Mouse (Mus musculus) testis, adult 2 months (tissue): ENCODE measurements around the gene Ubxn6.

ENCODE experiments used
- CTCF ChIP-seq: fragments of 200-500 bp; IDR thresholded peaks from 2 replicates; pipeline ENCODE4 v1.5.1; 2012; ENCODE audit warnings: low read depth, mild to moderate bottlenecking, inconsistent platforms, low read length, moderate library complexity; ENCODE audit not compliant: control insufficient read depth, insufficient read depth, insufficient replicate concordance
- POLR2A ChIP-seq: fragments of 200-500 bp; IDR thresholded peaks from 2 replicates; pipeline ENCODE4 v1.6.1; 2012; ENCODE audit warnings: low read depth, mild to moderate bottlenecking, inconsistent platforms, low read length, moderate library complexity; ENCODE audit not compliant: control insufficient read depth

GRCm38 (mm10) chr17:56032831-56033230 lies 42.0 kb downstream of the Ubxn6 start:
- TF ChIP-seq CTCF: no peak
- no peak for TF ChIP-seq POLR2A
